Mouse (Mus musculus) heart, postnatal 14 days (tissue): ENCODE data around the gene St5. TPM values are rescaled to one million over a fixed set of nuclear protein-coding genes. Genes with fewer than 3 reads are reported as not detected.

Source experiments
- DNase-seq, 2 experiments: peaks; one replicate each; pipeline ENCODE4 v3.0.0; 2021 to 2022
- intact Hi-C: fragments of 180-260 bp; cut with DNase I; formaldehyde crosslinking; loops from one replicate; pipeline ENCODE4 v1.15.1; 2025
- total RNA-seq, 2 experiments: library from RNA; stranded (reverse); gene quantifications; 2 replicates each; pipeline ENCODE4 v1.2.3; 2021

Gene St5
- total RNA-seq, 2 experiments from 2014 or later: 33.5 to 35.2 TPM

DNA sequence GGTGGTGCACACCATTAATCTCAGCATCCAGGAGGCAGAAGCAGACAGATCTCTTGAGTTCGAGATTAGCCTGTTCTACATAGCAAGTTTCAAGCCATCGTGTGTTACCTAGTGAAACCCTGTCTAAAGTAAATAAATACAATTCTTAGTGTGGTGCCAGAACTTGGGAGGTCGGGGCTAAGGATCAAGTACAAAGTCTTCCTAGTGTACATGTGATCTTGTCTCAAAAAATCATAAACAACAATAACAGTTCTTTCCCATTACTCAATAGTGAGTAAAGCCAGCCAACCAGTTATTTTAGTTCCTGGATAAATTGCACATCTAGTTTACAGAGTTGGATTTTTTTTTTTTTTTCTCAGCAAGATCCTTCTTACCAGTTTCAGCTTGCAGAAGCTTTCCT is 1.1 kb upstream of the St5 start:
- intact Hi-C loops: loop anchor here (10.0 kb wide), 1 partner anchor 360 kb away; the partner anchor contains the start of gene Zfp143
- DNase-seq: no peak

DNA sequence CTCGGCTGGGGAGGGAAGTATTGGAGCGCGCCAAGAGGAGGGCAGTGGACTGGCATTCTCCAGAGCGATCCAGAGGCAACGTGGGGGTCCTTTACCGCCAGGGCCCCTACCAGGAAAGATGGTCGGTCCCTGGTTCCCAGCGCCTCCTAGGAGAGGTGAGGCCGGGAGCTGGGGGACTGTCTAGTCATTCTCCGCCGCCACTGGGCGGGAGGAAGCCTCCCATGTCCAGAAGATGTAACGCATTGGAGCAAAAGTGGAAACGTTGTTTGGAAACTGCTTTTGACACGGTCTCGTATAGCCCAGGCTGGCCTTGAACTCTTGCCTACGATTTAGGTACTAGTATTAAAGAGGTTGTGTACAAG is 592 bp upstream of the St5 start:
- no peak for DNase-seq
- intact Hi-C loops: loop anchor here (10.0 kb wide), 1 partner anchor 361 kb away; the partner anchor contains the start of gene Zfp143

DNA sequence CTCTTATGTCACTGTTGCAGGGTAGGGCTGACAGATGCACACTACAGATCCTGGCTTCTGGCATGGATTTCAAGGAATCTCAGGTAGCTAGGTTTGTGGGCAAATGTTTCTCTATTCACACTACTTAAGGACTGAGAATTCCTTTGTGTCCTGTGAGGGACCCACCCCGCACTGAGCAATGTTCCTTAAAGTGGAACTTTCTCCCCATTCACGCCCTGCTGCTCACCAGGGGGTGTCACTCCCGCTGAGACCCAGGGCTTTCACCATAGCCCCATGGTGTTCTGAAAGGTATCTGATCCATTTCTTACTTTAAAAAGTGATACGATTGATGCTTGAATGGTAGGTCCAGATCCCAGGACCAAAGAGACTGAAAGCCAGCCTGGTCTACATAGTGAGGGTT is 684 bp downstream of the St5 start:
- intact Hi-C loops: loop anchor here (2.0 to 10.0 kb wide), 2 partner anchors 30 to 362 kb away; partner anchors contain the start of gene Zfp143
- DNase-seq: no peak

DNA sequence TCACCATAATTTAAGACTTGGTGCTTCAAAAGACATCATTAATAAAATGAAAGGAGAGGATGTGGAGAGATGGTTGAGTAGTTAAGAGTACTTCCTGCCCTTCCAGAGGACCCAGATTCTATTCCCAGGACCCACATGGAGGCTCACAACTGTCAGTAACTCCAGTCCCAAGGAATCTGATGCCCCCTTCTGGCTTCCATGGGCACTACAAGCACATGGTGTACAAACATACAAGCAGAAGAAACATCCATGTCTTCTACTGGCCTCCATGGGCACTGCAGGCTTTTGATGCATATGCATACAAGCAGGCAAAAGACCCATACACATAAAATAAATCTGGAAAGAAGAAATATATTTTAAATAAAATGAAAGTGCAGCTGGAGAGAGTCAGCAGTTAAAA is 3.2 kb downstream of the St5 start:
- no peak for DNase-seq
- intact Hi-C loops: loop anchor here (10.0 kb wide), 1 partner anchor 365 kb away; the partner anchor contains the start of gene Zfp143

DNA sequence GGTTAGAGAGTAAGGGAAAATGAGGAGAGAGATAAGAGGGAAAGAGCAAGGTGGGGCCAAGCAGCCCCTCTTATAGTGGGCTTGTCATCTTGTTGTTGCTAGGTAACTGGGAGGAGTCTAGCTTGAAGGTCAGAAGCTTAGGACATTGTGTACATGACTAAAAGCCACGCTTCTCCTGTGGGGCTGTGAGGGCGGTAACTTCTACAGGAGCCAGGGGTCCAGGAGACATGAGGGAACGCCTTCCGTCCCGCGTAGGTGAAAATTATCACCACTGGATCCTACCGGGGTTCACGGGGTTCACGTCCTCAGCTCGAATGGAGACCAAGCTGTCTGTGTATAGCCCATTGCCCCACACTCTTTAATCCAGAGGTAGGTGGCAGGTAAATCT is 8.1 kb downstream of the St5 start:
- intact Hi-C loops: no loop called here
- no peak for DNase-seq

DNA sequence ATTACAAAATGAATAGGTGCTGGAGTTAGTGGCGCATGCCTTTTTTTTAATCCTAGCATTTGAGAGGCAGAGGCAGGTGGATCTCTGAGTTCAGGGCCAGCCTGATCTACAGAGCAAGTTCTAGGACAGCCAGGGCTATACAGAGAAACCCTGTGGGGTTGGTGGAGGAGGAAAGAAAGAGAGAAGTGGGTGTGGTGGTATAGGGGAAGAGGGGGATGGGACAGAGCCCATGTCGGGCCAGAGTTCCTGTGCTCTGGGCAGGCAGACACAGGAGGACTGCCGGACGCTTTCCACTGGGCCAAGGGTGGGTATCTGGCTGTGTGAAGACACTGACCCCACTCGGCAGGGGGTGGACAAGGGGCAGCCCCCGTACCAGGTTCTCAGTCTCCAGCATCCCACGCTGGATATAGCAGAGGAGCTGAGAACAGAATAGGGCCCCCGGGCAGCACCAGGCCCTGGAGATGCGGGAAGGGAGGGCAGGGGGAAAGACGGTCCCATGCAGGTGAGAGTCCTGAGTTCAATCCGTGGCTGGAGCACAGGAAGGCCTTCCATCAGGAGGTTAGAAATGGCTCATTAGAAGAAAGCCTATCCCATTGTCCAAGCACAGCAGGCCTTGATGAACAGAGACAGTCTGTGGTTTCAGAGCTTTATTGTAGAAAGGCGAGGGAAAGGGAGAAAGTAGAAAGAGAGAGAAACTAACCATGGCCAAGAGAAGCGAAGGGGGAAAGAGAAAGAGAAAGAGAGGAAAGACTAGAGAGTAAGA is 8.6 kb downstream of the St5 start:
- DNase-seq: no peak
- intact Hi-C loops: no loop called here

DNA sequence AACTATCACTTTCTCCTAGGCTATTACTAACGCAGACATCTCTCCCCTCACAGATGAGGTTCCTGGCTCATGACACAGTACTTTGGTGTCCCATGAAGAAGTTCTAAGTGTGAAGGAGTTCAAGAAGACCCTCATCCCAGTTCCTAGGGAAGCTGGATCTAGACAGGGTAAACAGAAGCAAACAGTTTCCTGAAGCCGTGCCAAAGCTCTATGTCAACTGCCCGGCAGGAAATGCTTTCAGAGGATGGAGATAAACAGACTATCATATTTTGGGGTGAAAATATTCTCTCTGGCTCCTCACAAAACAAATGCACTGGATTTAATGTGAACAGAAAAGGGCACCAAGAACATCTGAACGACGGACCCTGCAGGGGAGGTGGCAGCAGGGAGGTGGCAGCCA is 12.4 kb downstream of the St5 start:
- peak; percentile 17 to 38 for DNase-seq
- intact Hi-C loops: no loop called here

DNA sequence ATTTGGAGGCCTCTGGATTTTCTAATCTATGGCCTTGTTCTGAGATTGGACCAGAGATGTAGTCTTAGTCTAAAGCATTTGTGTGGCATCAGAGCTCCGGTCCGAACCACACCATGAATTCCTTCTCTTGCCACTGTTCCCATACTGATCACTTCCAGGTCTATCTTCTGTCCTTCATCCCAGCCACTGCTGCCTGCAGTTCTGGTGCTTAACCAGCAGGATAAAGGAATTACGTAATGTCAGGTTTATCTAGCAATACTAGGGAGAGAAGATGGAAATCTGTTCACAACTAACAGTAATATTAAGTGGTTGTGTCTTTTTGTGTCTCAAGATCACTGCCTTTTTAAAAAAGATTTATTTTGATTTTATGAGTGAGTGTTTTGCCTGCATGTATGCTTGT is 13.3 kb downstream of the St5 start:
- DNase-seq: no peak

DNA sequence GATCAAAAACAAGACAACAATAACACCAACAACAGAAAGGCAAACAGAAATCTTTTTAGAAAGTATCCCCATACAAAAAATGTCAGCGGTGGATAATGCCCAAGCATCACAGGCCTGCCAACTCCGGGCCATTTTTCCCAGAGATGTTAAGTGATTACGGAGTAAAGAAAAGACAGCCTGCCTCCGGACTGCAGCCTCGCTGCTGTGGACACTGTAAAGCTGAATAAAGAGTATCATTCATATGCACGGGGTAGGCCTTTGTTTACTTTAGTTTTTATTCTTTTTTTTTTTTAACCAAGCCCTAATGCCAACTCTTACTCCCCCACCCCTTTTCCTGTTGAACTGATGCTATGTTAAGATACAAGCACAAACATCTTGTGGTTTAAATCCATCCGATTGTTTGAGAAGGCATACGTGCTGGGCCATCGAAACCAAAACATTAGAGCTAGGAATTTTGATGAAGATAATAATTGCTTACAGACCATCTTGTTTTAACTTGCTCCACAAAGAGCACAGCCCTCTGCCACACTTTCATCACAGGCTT is 16.7 kb downstream of the St5 start:
- intact Hi-C loops: no loop called here
- DNase-seq: no peak

More for the DNA sequence above, 13.3 kb downstream of the St5 start:
- intact Hi-C loops: no loop called here

DNA sequence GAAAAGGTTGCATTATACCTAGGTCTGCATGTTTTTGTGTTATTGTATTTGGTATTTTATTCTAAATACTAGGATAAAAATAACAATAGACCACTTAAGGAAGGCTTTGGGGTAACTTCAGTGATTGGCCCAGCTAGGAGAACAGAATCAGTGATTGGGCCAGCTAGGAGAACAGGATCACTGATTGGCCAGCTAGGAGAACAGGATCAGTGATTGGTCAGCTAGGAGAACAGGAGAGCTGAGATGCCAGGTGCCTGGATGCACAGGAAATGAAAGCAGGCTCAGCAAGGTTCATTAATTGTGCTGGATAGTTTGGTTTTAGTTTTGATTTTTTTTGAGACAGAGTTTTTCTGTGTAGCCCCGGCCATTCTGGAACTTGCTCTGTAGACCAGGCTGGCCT is 22.5 kb downstream of the St5 start:
- intact Hi-C loops: no loop called here
- DNase-seq: no peak

DNA sequence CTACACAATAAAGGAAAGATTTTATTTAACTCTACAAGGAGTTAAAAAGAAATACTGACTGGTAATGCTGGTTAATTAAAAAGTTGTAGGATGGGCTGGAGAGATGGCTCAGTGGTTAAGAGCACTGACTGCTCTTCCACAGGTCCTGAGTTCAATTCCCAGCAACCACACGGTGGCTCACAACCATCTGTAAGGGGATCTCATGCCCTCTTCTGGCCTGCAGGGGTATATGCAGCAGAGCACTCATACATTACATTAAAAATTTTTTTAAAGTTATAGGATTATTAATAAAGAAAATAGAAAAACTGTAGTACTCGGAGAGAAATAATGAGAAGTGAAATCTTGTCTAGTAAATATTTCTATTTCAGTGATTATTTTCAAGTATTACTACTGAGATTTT is 23.1 kb downstream of the St5 start:
- intact Hi-C loops: no loop called here
- DNase-seq: no peak

DNA sequence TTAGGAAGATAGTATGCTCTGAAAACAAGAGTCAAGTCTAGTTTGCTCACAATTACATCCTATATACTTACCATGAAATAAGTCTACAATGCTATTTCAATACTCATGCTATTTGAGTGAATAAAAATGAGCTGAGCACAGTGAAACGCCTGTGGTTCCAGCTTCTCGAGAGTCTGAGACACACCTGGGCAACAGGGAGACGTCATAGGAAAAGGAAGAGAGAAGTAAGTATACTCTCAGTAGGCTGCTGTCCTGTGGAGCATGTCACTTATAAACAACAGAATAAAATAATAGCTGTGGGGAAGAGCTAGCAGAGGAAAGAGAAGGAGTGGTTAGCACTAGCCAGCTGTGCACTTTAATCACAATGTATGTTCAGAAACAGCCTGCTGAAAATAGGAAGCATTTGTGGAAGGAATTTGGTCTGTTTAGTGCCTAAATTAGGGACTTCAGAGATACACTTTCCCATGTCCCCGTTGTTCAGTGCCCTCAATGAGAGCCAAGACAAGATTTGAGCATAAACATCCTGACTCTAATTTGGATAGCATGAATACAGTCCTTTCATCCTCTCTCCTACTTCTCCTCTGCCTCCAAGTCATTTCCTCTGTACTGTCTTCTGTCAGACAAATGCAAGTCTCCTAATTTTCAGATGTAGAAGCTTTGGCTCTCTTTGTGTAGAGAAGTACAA is 28.3 kb downstream of the St5 start:
- DNase-seq: no peak
- intact Hi-C loops: loop anchor here (5.0 kb wide), 1 partner anchor 38 kb away; no protein-coding TSS in a partner anchor

DNA sequence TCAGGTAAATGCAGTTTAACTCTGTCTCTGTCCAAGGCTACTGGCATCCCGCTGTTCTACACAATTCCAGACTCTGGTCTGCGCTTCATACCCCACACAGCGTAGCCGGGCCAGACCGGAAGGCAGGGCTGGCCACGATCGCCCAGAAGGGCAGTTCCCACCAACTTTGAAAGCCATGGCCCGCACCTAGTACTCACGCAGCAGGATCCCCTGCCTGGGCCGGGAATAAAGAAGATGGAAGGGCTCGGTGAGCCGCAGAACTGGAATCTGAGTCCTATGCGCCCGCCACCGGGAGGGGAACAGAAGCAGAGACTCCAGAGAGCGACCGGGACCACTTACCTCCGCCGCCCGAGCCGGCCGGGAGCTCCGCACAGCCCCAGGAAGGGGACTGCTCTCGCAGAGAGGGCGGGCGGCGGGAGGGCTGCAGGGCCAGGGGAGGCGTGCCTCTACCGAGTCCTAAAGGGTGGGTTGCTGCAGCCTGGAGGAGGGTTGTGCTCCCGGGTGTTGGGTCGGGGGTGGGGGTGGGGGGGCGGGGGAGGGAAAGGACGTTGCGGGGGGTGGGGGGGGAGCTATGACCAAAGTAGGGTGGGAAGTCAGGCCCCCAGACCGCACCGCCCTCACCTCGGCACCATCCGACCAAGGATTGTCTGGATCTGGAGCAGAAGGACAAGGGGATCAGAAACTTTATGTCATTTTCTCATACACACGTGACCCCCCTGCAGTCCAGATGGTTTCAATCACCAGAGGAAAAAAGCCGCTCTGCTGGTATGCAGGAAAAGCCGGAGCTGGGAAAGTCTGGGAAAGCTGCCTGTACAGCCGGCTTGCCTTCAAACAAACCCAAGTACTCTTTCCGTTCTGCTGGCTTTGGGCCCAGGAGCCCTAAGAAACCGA is 31.6 kb downstream of the St5 start:
- intact Hi-C loops: loop anchor here (2.0 to 5.0 kb wide), 2 partner anchors 31 to 35 kb away; partner anchors contain the start of genes Akip1 and St5
- peak; percentile 80 for DNase-seq

DNA sequence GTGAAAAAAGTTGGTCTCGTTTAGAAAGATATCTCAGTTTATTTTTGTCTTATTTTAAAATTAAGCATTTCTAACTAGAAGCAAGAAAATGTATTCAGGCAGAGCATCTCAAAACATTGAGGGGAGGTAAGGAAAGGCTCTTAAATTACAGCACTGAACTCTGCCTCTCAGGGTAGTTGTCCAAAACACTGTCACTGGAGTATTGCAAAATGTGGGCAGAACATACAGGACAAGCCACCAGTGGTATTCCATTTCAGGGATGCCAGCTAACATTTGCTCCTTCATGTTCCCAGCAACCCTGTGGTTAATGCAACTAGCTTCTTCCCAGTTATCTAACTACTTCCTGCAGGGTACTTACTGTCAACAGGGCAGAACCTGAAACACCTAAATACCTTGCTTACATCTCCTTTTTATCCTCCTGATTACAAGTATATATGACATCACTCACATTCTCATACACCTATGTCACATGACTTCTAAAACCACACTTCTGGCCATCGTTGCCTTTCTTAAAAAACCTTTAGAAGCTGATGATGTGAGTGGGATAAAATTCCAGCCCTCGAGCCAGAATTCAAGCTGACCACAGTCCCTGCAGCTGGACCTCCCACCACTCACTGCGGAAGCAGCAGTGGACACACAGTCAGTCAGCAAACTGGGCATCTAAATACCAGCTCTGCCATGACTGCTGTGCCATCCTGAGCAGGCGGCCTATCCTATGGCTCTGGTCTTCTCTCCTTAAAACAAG is 33.8 kb downstream of the St5 start:
- intact Hi-C loops: loop anchor here (5.0 kb wide), 1 partner anchor 32 kb away; no protein-coding TSS in a partner anchor
- no peak for DNase-seq

DNA sequence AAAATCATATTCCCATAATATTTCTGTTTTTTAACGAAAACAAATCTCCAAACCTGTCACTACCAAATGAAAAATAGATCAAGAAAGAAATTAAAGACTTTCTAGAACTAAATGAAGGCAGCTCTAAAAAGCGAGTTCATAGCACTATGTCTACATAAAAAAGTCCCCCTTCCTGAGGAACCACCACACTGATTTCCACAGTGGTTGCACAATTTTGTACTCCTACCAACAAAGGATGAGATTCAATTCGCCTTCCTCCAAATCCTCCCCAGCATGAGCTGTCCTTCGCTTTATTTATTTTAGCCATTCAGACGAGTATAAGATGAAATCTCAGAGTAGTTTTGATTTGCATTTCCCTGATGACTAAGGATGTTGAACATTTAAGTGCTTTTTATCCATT is 36.7 kb downstream of the St5 start:
- intact Hi-C loops: no loop called here
- DNase-seq: no peak

DNA sequence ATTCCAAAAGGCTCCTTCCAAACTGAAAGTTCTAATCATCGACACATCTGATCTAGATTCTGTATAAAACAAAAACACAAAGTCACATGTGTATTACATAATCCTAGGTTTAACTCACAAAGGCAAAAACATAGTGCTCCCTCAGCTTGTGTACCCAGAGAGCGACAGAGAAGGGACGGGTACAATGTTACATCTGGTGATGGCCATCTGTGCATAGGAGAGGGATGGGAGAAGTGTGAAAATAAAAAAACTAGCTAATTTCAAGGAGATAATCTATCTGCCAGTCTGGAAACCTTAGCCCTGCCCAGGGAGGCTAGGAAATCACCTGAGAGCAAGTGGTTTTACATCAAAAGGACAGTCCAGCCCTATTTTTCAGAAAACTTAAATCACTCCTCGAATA is 40.8 kb downstream of the St5 start:
- intact Hi-C loops: no loop called here
- DNase-seq: no peak

DNA sequence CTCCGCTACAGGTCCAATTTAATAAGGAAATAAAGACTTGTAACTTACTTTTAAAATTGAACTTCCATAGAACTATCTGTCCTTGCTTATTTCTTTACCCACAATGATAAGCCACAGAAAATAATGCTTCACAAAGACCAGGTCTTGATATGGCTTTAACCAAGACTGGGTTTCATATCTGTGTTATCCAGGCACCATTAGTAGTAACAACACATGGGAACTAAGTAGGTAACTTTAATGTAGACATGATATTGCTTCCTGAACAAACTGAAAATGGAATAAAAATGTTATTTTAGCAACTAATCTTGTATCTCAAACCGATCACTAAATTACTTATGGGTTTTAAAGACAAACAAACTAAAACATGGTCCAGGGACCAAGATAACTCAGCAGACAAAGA is 44.1 kb downstream of the St5 start:
- intact Hi-C loops: no loop called here
- DNase-seq: no peak

DNA sequence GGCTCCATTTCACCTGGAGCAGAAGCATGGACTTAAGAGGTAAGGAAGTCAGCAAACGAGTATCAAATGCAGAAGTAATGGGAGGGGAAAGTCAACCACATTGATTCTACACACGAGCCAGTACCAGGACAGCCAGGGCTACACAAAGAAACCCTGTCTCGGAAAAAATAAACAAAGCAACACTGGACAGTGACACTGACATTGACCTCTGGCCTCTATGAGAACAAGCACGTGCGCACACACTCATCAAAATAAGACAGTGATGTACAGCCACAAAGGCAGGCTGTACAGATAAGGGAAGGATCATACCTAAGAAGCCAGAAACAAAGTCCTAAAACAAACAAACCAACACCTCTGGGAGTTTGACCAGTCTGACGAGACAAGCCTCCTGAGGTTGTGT is 45.5 kb downstream of the St5 start:
- intact Hi-C loops: no loop called here
- no peak for DNase-seq

DNA sequence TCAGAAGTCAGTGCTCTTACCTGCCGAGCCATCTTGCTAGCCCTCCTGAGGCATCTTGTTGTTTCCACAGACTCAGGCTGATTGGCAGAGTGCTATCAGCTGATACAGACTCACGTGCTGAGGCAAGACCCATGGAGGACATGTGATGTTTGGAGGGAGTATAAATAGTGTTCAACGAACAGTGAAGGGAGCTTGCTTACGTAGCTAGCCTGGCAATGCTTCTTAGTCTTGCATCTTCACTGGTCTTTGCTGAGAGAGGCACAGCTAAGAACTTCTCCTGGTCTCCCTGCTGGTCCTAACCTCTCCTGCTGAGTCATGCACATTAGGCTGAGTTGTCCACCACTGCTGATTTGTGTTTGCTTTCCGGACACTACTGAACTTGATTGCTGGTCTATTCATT is 48.5 kb downstream of the St5 start:
- intact Hi-C loops: no loop called here
- no peak for DNase-seq
